Mouse (Mus musculus) lung, postnatal 0 days (tissue): ENCODE data around the gene Rph3al.

Experiments
- CTCF ChIP-seq: IDR thresholded peaks from 2 replicates; pipeline ENCODE4 v1.5.1; 2016; ENCODE audit warnings: antibody characterized with exemption, mild to moderate bottlenecking
- EP300 ChIP-seq: IDR thresholded peaks from 2 replicates; pipeline ENCODE4 v1.6.1; 2016; ENCODE audit warnings: antibody characterized with exemption, mild to moderate bottlenecking, control low read depth

DNA sequence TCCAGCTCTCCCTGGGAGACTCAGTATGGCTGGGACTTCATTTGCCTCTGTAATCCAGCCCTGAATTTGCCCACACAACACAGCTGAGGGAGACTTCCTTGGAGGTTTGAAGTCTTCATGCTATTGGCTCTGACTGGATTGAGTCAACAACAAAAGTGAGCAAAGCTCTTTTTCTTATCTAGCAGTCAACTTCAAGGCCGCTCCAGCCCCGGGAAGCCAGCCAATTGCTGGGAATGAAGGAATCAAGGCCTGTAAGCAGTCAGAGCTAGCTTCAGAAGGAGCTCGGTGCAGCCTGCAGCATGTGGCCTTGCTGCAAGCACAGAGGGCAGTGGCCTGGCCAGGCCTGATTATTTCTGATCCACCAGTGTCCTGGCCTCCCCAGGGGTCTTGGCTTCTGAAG is 126.3 kb downstream of the Rph3al start:
- TF ChIP-seq CTCF (no peak), EP300 (0 out of 2 replicates have a peak, but pooled peaks have one; percentile 55)
